In the genomic region with DNA sequence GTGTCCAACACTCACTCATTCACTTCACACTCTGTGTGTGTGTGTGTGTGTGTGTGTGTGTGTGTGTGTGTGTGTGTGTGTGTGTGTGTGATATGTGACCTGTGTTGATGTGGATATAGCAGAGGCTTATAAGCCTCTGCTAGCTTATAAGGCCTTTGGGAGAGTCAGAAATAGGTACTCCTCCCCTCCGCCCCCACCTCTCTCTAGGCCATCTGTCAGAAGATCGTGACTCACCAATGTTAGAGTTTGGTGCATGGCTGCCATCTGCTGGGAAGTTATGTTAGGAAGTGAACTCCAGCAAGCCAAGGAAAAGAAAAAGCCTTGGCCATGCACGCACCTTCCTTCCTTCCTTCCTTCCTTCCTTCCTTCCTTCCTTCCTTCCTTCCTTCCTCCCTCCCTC, we compare ENCODE assay signal across 9 mouse cellular contexts. TPM values are rescaled to one million over a fixed set of nuclear protein-coding genes. Genes with fewer than 3 reads are reported as not detected.
DNase-seq lines count a peak whose midpoint lies in the region; ATAC-seq lines count a peak whose summit lies in the region.
"Had no signal": no experiment of that assay in that cellular context is flagged by ENCODE, and none has a peak within 500 bp of the region (broad histone marks: within the 10 kb centered on the region; RNA-seq: fewer than 3 reads in every experiment).

No protein-coding gene starts in this region.

- 23% methylated on average over 3 of the region's 3 CpGs for WGBS in midbrain, embryonic 11.5 days

- no peaks in the 10 kb centered on the region for H3K4me1 ChIP-seq in midbrain, embryonic 11.5 days (ENCODE audit: control insufficient read depth, insufficient read depth, low read length)
- H3K4me1 ChIP-seq: heart, embryonic 15.5 days had no signal

- H3K4me3 ChIP-seq in midbrain, embryonic 11.5 days (ENCODE audit: low read depth, low read length) = no peak overlapping the region
- H3K4me3 ChIP-seq: heart, embryonic 15.5 days had no signal

- no peaks in the 10 kb centered on the region for H3K9me3 ChIP-seq in midbrain, embryonic 11.5 days (ENCODE audit: control insufficient read depth, low read length)
- H3K9me3 ChIP-seq: heart, embryonic 15.5 days had no signal

- H3K36me3 ChIP-seq in midbrain, embryonic 11.5 days (ENCODE audit: control insufficient read depth, insufficient read depth, low read length) = no peaks in the 10 kb centered on the region
- H3K36me3 ChIP-seq: heart, embryonic 15.5 days had no signal

- peak; percentile 71 to 89 for DNase-seq in adrenal gland, adult (ENCODE audit: inconsistent age in 2 of 2, low spot score in 1 of 2)
- no peak for DNase-seq in adrenal gland, postnatal 4 days (ENCODE audit: low spot score in 2 of 2)
- peak; percentile 64 for DNase-seq in ZHBTc4 (ENCODE audit: low read depth, low spot score)
- peak; percentile 75 for DNase-seq in embryo, embryonic 10.5 days (ENCODE audit: low spot score)
- DNase-seq in layer of hippocampus, postnatal 10 days (ENCODE audit: low spot score in 2 of 2) = peak; percentile 74 to 83
- no peak for DNase-seq in midbrain, embryonic 11.5 days (ENCODE audit: low spot score, missing footprints)
- DNase-seq in spleen, adult 12 weeks (ENCODE audit: low spot score) = peak; percentile 23

- ATAC-seq in hematopoietic stem cell, adult 5-6 weeks (replicated peaks in 1 of 2; ENCODE audit: insufficient read depth in 1 of 2, low FRiP score in 2 of 2, low TSS enrichment in 1 of 2, low read depth in 1 of 2, poor library complexity in 2 of 2, severe bottlenecking in 2 of 2) = peak; percentile 60 to 75
- peak; percentile 63; the same call in 1 of the 2 replicates for ATAC-seq in midbrain, embryonic 11.5 days (ENCODE audit: low FRiP score)

- no peak overlapping the region for H3K9ac ChIP-seq in midbrain, embryonic 11.5 days (ENCODE audit: low read length)
- H3K9ac ChIP-seq: heart, embryonic 15.5 days had no signal

- H3K27ac ChIP-seq in midbrain, embryonic 11.5 days (ENCODE audit: low read depth, low read length) = no peak overlapping the region
- H3K27ac ChIP-seq: heart, embryonic 15.5 days had no signal

- H3K27me3 ChIP-seq in midbrain, embryonic 11.5 days (ENCODE audit: control insufficient read depth, insufficient read depth, low read length) = no peaks in the 10 kb centered on the region

- H3K4me2 ChIP-seq in midbrain, embryonic 11.5 days = no peak overlapping the region
- H3K4me2 ChIP-seq: heart, embryonic 15.5 days had no signal

RNA-seq across cellular contexts. Expression of a gene that starts 10.3 kb away (rescaled TPM):
- 1 to 10 TPM; 2.1 to 2.3 TPM for total RNA-seq in adrenal gland, postnatal 4 days (2021)
- total RNA-seq in hematopoietic stem cell, adult 5-6 weeks (2017) = 40.3 and 45.4 TPM in 2 replicates
- 1 to 10 TPM; 2.2 to 3.0 TPM for total RNA-seq in layer of hippocampus, postnatal 10 days (2021)
- 0.63 and 1.2 TPM in 2 replicates for polyA plus RNA-seq in midbrain, embryonic 11.5 days (2014; fragmentation: Nextera tagmentation; extraction: Ambion mirVana)

RNA-seq across cellular contexts. Expression of a gene that starts 12.1 kb away (rescaled TPM):
- 1 to 10 TPM; 1.6 to 2.2 TPM for total RNA-seq in adrenal gland, postnatal 4 days (2021)
- total RNA-seq in hematopoietic stem cell, adult 5-6 weeks (2017) = 11.6 and 14.3 TPM in 2 replicates
- total RNA-seq in layer of hippocampus, postnatal 10 days (2021) = 1 to 10 TPM in 1 of 2 experiments, under 1 TPM in 1; 0.91 to 1.8 TPM
- 0.43 and 0.45 TPM in 2 replicates for polyA plus RNA-seq in midbrain, embryonic 11.5 days (2014; fragmentation: Nextera tagmentation; extraction: Ambion mirVana)

RNA-seq across cellular contexts. Expression of a gene that starts 13.5 kb away (rescaled TPM):
- total RNA-seq in adrenal gland, postnatal 4 days (2021) = 10 to 100 TPM; 49.5 to 59.1 TPM
- total RNA-seq in hematopoietic stem cell, adult 5-6 weeks (2017) = not detected in 2 replicates
- 100 to 1,000 TPM; 831 to 849 TPM for total RNA-seq in layer of hippocampus, postnatal 10 days (2021)
- 128 and 134 TPM in 2 replicates for polyA plus RNA-seq in midbrain, embryonic 11.5 days (2014; fragmentation: Nextera tagmentation; extraction: Ambion mirVana)

RNA-seq across cellular contexts. Expression of a gene that starts 18.2 kb away (rescaled TPM):
- 10 to 100 TPM; 26.6 to 40.2 TPM for total RNA-seq in adrenal gland, postnatal 4 days (2021)
- 50.4 and 134 TPM in 2 replicates for total RNA-seq in hematopoietic stem cell, adult 5-6 weeks (2017)
- 10 to 100 TPM; 21.9 to 24.0 TPM for total RNA-seq in layer of hippocampus, postnatal 10 days (2021)
- 16.6 and 19.7 TPM in 2 replicates for polyA plus RNA-seq in midbrain, embryonic 11.5 days (2014; fragmentation: Nextera tagmentation; extraction: Ambion mirVana)

RNA-seq across cellular contexts. Expression of a gene that starts 25.7 kb away (rescaled TPM):
- total RNA-seq in adrenal gland, postnatal 4 days (2021) = 1 to 10 TPM in 1 of 2 experiments, under 1 TPM in 1; 0.14 to 1.3 TPM
- not detected in 2 replicates for total RNA-seq in hematopoietic stem cell, adult 5-6 weeks (2017)
- total RNA-seq in layer of hippocampus, postnatal 10 days (2021) = 1 to 10 TPM; 3.9 to 5.3 TPM
- 0.58 and 0.61 TPM in 2 replicates for polyA plus RNA-seq in midbrain, embryonic 11.5 days (2014; fragmentation: Nextera tagmentation; extraction: Ambion mirVana)

Comparison
In these comparisons a context has a peak if more than half of its experiments do, and no peak if none do; other contexts are left out.
1. DNase-seq: peak in adrenal gland, adult (2 of 2), ZHBTc4 (single experiment), embryo, embryonic 10.5 days (single experiment), layer of hippocampus, postnatal 10 days (2 of 2) and spleen, adult 12 weeks (single experiment); none in adrenal gland, postnatal 4 days (0 of 2) and midbrain, embryonic 11.5 days (single experiment).
2. RNA of a gene that starts 10.3 kb away (total RNA-seq): 40.3 to 45.4 TPM in hematopoietic stem cell, adult 5-6 weeks; 2.2 to 3.0 TPM in layer of hippocampus, postnatal 10 days and 2.1 to 2.3 TPM in adrenal gland, postnatal 4 days; every median in the first group is over 10 times any median in the second.
3. RNA of a gene that starts 13.5 kb away (total RNA-seq): 831 to 849 TPM in layer of hippocampus, postnatal 10 days and 49.5 to 59.1 TPM in adrenal gland, postnatal 4 days; not detected in hematopoietic stem cell, adult 5-6 weeks; every median in the first group is over 10 times any median in the second.